Mouse (Mus musculus) liver, embryonic 11.5 days (tissue): ENCODE measurements around the gene Abcf2. TPM values are rescaled to one million over a fixed set of nuclear protein-coding genes. Genes with fewer than 3 reads are reported as not detected.

Source experiments
- ATAC-seq: fragments of 200-750 bp; cut with Nextera tagmentation; replicated peaks from 2 replicates; pipeline ENCODE4 v1.8.0; 2017; ENCODE audit warnings: moderate number of reproducible peaks, mild to moderate bottlenecking, moderate TSS enrichment, moderate library complexity; ENCODE audit not compliant: low FRiP score
- DNase-seq: peaks from one replicate; pipeline ENCODE4 v3.0.0-alpha.2; 2017; ENCODE audit warnings: low spot score
- H3K27ac ChIP-seq: fragments of 300-500 bp; sonication (generic); 2 replicates; pipeline ENCODE4 v1.5.1; 2014; ENCODE audit warnings: mild to moderate bottlenecking, low read depth, low read length, control low read depth
- H3K27me3 ChIP-seq: fragments of 300-500 bp; sonication (generic); replicated peaks from 2 replicates; pipeline ENCODE4 v1.6.1; 2014; ENCODE audit warnings: low read length, mixed read lengths; ENCODE audit not compliant: control insufficient read depth, insufficient read depth
- H3K36me3 ChIP-seq: fragments of 300-500 bp; sonication (generic); 2 replicates; pipeline ENCODE4 v1.6.1; 2014; ENCODE audit warnings: mild to moderate bottlenecking, low read length, moderate library complexity, mixed read lengths; ENCODE audit not compliant: control insufficient read depth, insufficient read depth
- H3K4me1 ChIP-seq: fragments of 300-500 bp; sonication (generic); replicated peaks from 2 replicates; pipeline ENCODE4 v1.6.1; 2014; ENCODE audit warnings: low read length, mixed read lengths; ENCODE audit not compliant: control insufficient read depth, insufficient read depth
- H3K4me2 ChIP-seq: fragments of 300-500 bp; sonication (generic); 2 replicates; pipeline ENCODE4 v1.6.1; 2014; ENCODE audit warnings: mild to moderate bottlenecking, control low read depth, moderate library complexity
- H3K4me3 ChIP-seq: fragments of 300-500 bp; sonication (generic); 2 replicates; pipeline ENCODE4 v1.5.1; 2014; ENCODE audit warnings: low read depth, low read length, control low read depth
- H3K9ac ChIP-seq: fragments of 300-500 bp; sonication (generic); 2 replicates; pipeline ENCODE4 v1.6.1; 2014; ENCODE audit warnings: low read depth, low read length, control low read depth
- H3K9me3 ChIP-seq: fragments of 300-500 bp; sonication (generic); 2 replicates; pipeline ENCODE4 v1.6.1; 2016; ENCODE audit warnings: low read length, inconsistent platforms, mixed read lengths; ENCODE audit not compliant: control insufficient read depth
- WGBS: fragments of 180-500 bp; shearing (Covaris S2); extraction: QIAGEN DNeasy Blood & Tissue Kit; methylation state at CpG from one replicate; pipeline ENCODE4 v1.1.7; 2014; 5-methylcytosine and 5-hydroxymethylcytosine counted together
- polyA plus RNA-seq: library from polyadenylated mRNA; unstranded; fragments of >200 nt; fragmentation: Nextera tagmentation; extraction: Ambion mirVana; gene quantifications from 2 replicates; pipeline ENCODE4 v1.2.1, GENCODE M21; 2014

Abcf2 gene
- polyA plus RNA-seq, 1 experiment from 2014 or later: 122 TPM

DNA sequence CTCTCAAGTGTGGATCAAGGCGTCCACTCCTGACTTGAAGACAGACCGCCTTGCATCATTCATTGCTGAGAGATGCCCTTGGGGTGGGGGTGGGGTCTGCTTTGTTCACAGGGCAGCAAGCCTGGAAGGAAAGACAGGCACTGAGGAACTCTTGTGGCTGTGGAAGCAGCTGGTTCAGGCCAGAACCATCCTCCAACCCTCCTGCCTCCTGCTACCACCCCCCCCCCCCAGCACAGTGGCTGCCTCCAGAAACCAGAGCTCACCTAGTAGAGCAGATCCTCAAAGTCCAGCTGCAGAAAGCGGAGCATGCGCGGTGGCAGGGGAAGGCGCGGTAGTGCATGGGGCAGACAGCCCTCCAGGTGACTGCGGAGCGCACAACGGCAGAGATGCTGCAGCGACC is 43.9 kb downstream of the Abcf2 start:
- H3K27me3 ChIP-seq: peaks cover 57% of the 10 kb centered on the region
- H3K4me1 ChIP-seq: no peaks in the 10 kb centered on the region
- DNase-seq (no peak), ATAC-seq (no peak)
- H3K4me3 ChIP-seq: no peak overlapping the region
- no peak overlapping the region for H3K9ac ChIP-seq
- WGBS: 41% methylated on average over 11 of the region's 11 CpGs
- H3K27ac ChIP-seq: no peak overlapping the region
- H3K4me2 ChIP-seq: no peak overlapping the region
- no peaks in the 10 kb centered on the region for H3K9me3 ChIP-seq
- H3K36me3 ChIP-seq: no peaks in the 10 kb centered on the region

DNA sequence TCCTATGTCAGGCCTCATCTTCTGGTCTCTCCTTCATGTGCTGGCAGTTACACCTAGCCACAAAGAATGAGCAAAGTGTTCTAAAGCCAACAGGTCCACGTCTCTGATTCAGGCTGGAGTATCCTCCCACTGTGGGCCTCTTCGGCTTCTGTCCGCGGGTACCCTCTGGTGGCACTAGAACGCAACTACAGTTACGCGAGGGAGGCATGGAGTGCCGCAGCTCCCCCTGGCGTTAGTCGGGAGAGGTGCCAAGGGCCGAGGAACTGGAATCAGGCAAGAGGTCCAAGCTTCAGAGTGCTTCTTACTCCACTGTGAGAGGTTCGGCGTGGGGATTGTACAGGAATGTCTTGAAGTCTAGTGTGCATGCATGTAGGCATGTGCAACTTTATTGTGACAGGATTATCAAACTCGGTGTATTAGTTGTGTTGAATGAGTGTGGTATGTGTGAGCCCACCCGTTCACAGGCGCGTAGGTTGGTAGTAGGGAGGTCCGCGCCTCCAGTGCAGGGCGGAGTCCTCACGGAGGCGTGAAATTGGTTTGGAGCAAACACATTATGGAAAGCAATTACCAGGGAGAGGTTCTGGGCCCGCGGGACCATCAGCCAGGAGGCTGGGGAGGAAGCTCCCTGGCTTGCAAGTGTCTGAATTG is 47.1 kb downstream of the Abcf2 start:
- no peaks in the 10 kb centered on the region for H3K9me3 ChIP-seq
- ATAC-seq (peak; percentile 67), DNase-seq (peak; percentile 85)
- no peak overlapping the region for H3K4me3 ChIP-seq
- no peak overlapping the region for H3K9ac ChIP-seq
- H3K36me3 ChIP-seq: no peaks in the 10 kb centered on the region
- H3K27me3 ChIP-seq: peaks cover 82% of the 10 kb centered on the region
- 16% methylated on average over 24 of the region's 24 CpGs for WGBS
- H3K27ac ChIP-seq: no peak overlapping the region
- H3K4me1 ChIP-seq: peaks cover 11% of the 10 kb centered on the region
- no peak overlapping the region for H3K4me2 ChIP-seq

DNA sequence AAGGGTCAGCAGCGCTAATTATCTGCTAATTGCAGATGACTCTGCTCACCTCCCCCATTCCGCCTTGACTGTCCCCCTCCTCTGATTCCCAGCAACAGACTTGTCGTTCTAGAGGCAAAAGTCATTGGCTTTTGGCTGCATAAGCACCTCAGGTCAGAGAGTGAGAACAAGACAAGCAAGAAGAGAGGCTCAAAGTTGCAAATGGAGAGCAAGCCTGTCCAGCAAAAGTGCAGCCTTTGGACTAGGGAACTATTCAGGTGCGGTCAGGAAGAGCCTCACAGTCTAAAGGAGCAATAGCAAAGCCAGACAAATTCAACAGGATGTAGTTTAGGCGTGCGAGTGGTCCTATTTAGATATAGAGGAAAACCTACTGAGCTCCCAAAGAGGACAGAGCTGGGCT is 49.5 kb downstream of the Abcf2 start:
- H3K4me2 ChIP-seq: no peak overlapping the region
- no peak overlapping the region for H3K4me3 ChIP-seq
- ATAC-seq: no peak
- peaks cover 96% of the 10 kb centered on the region for H3K27me3 ChIP-seq
- H3K4me1 ChIP-seq: peaks cover 11% of the 10 kb centered on the region
- no peak overlapping the region for H3K9ac ChIP-seq
- no peak for DNase-seq
- no peaks in the 10 kb centered on the region for H3K36me3 ChIP-seq
- H3K27ac ChIP-seq: no peak overlapping the region
- 20% methylated on average over 6 of the region's 6 CpGs for WGBS
- no peaks in the 10 kb centered on the region for H3K9me3 ChIP-seq

DNA sequence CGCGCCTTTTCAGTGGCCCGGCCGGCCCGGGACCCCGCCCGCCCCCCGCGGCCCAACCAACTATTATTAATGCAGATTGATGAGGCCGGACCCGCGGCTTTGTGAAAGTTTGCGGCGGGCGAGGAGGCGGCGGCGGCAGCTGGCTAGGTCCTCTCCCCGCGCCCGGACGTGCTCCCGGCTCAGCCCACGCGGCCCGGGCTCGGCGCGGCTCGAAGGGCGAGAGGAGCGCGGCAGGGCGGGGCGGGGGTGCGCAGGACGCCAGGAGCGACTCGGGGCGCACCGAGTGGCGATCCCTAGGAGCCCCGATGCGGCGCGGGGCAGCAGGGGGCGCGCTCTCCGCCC is 50.4 kb downstream of the Abcf2 start, which contains the start of gene Gbx1:
TSS of gene Gbx1 (minus strand) at position 314 of the 342 bp plus-strand sequence.
- Histone ChIP-seq H3K27me3 (peaks cover 99% of the 10 kb centered on the region), H3K4me1 (peaks cover 11% of the 10 kb centered on the region), H3K9me3 (no peaks in the 10 kb centered on the region), H3K36me3 (no peaks in the 10 kb centered on the region), H3K9ac (no peak within 1 kb of the TSS), H3K27ac (no peak within 1 kb of the TSS), H3K4me3 (peak within 1 kb of the TSS; percentile 46), H3K4me2 (peak within 1 kb of the TSS; percentile 65)
- ATAC-seq (no peak), DNase-seq (no peak)
- under 1% methylated on average over 41 of the region's 49 CpGs for WGBS

DNA sequence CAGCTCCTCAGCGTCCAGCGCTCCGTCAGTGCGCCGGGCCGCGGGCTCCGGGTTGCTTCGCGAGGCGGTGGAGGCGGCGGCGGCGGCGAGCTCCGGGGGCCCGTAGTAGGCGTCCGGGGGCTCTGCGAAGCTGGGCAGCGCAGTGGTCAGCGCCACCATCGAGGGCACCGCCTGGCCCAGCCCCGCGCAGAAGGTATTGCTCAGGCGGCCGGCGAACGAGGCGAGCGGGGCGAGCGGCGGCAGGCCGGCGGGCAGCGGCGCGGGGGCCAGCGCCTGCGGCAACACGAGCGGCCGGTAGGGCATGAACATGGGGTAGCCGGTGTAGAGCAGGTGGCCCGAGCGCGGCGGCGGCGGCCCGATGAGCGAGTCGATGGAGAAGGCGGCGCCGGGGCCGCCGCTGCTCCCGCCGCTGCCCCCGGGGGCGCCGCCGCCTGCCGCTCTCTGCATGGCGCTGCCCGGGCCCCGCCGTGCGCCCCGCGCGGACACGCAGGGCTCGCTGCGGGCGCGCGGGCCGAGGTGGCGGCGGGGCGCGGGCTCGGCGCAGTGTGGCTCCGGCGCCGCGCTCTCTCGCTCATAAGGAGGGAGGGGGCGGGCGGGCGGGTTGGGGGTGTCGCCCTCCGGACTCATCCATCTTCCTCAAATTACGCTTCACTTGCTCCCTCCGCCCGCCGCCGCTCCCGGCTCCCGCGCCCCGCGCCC is 50.9 kb downstream of the Abcf2 start:
- Histone ChIP-seq H3K4me2 (peak overlapping the region; percentile 65), H3K4me1 (peaks cover 11% of the 10 kb centered on the region), H3K27ac (no peak overlapping the region), H3K36me3 (no peaks in the 10 kb centered on the region), H3K27me3 (peaks cover 96% of the 10 kb centered on the region), H3K9ac (no peak overlapping the region), H3K4me3 (peak overlapping the region; percentile 46), H3K9me3 (no peaks in the 10 kb centered on the region)
- WGBS: 1% methylated on average over 86 of the region's 109 CpGs
- DNase-seq (no peak), ATAC-seq (no peak)

DNA sequence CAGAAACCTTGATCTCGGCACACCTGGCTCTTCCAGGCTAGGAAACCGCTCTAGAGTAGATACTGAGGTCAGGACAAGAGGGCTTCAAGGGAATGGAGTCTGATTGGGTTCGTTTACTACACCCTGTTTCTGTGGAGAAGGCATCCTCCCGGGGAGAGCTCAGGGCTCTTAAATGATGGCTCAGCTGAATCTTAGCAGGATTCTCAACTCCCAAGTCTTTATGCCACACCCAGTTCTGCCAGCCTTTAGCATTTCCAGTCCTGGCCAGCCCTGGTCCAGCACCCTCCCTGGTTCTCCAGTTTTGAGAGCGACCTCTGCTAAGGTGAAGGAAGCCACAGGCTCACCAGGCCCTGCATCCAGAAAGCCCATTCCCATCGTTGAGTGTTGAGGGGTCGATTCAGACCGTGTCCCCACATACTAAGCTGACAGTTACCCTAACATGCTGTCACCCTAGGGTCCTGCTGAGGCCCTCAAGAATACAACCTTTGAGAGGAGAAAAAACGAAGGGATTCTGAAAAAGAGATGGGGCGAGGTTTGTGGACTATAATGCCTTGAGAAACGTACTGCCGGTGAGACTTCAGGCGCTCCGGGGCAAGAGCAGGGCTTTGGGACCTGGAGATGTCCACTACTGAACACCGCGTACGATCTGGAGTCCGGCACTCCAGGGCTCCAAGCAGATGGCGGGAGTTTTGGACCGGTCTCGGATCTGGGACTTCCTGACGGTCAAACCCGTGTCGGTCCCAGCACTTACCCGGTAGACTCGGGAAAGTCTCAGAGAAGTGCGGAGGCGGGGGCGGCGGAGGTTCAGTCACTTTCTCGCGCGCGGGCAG is 51.7 kb downstream of the Abcf2 start:
- DNase-seq: no peak

DNA sequence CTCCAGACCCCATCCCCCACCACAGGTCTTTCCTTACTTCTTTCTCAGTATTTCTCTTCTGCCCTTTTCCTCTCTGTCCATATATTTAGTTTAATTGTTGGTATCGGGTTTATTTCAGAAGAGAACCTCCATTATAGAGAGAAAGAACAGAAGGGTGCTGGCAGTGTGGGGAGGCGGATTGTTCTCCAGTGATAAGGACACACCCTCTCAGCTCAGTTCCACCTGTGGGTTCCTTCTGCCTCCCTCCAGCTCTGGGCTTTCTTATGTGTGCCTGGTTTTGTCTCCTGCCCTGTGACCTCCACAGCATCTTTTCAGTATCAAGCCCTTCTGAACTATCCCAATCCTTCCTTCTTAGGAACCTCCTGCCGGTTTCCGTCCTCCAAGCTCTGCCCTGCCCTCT is 52.7 kb downstream of the Abcf2 start:
- 16% methylated on average over 4 of the region's 4 CpGs for WGBS
- Histone ChIP-seq H3K9ac (no peak overlapping the region), H3K9me3 (no peaks in the 10 kb centered on the region), H3K4me2 (no peak overlapping the region), H3K4me1 (peaks cover 11% of the 10 kb centered on the region), H3K4me3 (no peak overlapping the region), H3K36me3 (no peaks in the 10 kb centered on the region), H3K27ac (no peak overlapping the region), H3K27me3 (peaks cover 82% of the 10 kb centered on the region)
- no peak for ATAC-seq
- no peak for DNase-seq

More for the DNA sequence above, 51.7 kb downstream of the Abcf2 start:
- Histone ChIP-seq H3K4me2 (peak overlapping the region; percentile 65), H3K9ac (no peak overlapping the region), H3K36me3 (no peaks in the 10 kb centered on the region), H3K27ac (no peak overlapping the region), H3K4me1 (peaks cover 11% of the 10 kb centered on the region), H3K9me3 (no peaks in the 10 kb centered on the region), H3K27me3 (peaks cover 89% of the 10 kb centered on the region), H3K4me3 (peak overlapping the region; percentile 46; the same call in 1 of the 2 replicates)
- ATAC-seq: no peak
- WGBS: 5% methylated on average over 34 of the region's 34 CpGs

DNA sequence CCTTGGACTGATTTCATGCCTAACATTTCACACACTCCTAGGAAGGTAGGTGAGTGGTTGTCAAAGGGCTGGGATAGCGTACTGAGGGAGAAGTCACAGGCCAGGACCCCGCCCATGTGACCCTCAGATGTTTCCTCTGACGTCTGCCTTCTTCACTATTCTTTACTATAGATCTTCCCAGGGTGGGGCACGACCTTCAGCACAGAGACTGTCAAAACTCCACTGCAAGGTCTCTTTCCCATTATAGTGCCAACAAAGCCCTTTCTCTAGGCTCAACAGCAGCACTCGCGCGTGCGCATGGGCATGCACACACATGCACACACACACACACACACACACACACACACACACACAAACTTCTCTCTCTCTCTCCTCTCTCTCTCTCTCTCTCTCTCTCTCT is 53.5 kb downstream of the Abcf2 start:
- WGBS: 51% methylated on average over 8 of the region's 8 CpGs
- H3K4me3 ChIP-seq: no peak overlapping the region
- H3K27ac ChIP-seq: no peak overlapping the region
- H3K36me3 ChIP-seq: no peaks in the 10 kb centered on the region
- DNase-seq: no peak
- ATAC-seq: no peak
- H3K4me1 ChIP-seq: peaks cover 11% of the 10 kb centered on the region
- H3K9me3 ChIP-seq: no peaks in the 10 kb centered on the region
- H3K4me2 ChIP-seq: no peak overlapping the region
- H3K27me3 ChIP-seq: peaks cover 75% of the 10 kb centered on the region
- H3K9ac ChIP-seq: no peak overlapping the region
